Mouse (Mus musculus): ENCODE results near the gene Fam240a.
A peak's percentile ranks its signal among the peaks of the same experiment; 100 is the strongest.

The Fam240a gene

DNA sequence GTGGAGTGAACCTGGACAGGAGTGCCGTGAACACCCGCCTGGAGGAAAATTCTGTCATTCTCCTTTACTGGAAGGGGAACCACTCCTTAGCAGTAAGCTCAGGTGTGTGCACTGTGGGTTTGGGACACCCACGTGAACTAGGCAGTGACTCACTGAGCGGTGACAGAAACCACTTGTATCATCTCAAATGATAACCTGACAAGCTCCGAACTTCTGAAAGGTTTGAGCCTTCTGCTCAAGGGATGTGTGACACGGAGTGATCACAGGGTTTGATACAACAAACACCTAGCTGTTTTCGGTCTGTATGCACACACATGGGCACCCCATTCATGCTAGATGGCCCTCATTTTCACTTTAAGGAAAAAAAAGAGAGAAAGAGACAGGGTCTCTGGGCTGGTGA is at the start of gene Fam240a:
Gene Fam240a, minus strand, starts transcription at position 76 of the 400 bp plus-strand sequence.
- no peak for DNase-seq (ENCODE audit: low spot score)

DNA sequence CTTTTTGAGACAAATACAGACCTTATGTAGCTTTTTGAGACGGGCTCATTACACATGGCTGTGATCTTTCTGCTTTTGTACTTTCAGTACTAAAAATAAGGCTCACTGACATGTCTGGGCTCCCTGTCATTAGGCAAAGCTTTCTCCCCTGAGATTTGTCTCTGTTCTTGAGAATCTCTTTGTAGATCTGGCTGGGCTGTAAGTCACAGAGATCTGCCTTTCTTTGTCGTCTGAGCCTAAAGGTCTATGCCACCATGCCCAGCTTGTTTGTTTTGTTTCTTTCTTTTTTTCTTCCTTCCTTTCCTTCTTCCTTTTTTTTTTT is 49.2 kb upstream of the Fam240a start:
- DNase-seq (ENCODE audit: low spot score), result no peak

DNA sequence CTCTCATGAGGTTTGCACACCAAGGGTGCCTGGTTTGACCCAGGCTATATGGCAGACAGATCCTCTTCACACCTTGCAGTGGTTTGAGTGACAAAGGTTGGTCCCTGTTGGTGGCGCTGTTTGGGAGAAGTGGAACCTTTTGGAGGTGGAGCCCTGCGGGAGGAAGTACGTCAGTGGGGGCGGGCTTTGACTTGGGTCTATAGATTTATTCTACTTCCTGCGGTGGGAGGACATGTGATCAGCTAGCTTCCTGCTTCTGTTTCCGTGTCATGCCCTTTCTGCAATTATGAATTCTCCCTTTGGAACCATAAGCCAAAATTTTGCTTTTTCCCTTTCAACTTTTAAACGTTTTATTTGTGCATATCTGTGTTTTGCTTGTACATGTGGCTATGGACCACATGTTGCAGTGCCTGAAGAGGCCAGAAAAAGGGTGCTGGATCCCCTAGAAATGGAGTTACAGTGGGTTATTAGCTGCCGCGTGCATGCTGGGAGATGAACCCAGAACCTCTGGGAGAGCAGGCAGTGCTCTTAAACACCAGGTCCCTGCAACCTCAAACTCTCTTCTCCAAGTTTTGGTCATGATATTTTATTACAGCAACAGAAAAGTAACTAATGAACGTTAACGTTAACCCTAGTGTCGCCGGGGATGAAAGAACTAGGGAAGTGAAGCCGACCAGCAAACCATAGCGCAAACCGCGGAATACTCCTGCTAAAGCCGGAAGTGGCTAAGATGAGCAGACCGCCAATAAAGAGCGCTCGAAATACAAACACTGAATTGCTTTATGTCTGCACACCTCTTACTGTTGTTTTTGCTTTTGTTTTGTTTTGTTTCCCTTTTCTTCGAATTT is 48.6 kb upstream of the Fam240a start:
- no peak for DNase-seq (ENCODE audit: low spot score)

DNA sequence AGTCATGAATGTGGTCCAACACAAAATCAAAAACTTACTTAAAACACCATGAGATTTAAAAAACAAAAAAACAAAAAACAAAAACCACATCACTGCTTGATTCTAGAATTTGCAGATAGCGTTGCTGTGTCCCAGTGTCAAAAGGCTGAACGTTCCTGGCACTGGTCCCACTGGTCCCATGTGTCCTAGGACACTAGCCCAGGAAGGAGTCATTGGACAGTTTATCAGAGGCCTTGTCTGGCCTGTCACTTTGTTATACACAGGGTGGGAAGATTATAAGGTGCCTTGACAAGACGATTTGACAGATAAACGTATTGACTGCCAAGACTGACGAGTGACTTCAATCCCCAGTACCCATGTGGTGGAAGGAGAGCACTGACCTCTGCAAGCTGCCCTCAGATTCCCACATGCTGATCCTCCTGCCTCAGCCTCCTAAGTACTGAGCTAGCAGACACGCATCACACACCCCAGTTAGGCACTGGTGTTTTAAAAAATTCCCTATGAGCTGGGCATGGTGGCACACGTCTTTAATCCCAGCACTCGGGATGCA is 47.0 kb upstream of the Fam240a start:
- no peak for DNase-seq (ENCODE audit: low spot score)

DNA sequence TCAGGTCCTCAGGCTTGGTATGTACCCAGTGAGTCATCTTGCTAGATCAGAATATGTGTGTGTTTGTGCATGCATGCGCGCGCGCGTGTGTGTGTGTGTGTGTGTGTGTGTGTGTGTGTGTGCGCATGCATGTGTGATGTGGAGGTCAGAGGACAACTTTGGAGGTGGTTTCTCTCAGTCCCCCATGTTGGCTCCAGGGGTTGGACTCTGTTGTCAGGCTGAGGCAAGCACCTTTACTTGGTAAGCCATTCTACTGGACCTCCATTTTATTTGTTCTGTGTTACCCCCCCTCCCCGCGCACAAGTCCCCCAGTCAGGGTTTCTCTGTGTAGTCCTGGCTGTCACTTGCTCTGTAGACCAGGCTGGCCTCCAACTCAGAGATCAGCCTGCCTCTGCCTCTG is 44.7 kb upstream of the Fam240a start:
- DNase-seq (ENCODE audit: low spot score), result no peak

DNA sequence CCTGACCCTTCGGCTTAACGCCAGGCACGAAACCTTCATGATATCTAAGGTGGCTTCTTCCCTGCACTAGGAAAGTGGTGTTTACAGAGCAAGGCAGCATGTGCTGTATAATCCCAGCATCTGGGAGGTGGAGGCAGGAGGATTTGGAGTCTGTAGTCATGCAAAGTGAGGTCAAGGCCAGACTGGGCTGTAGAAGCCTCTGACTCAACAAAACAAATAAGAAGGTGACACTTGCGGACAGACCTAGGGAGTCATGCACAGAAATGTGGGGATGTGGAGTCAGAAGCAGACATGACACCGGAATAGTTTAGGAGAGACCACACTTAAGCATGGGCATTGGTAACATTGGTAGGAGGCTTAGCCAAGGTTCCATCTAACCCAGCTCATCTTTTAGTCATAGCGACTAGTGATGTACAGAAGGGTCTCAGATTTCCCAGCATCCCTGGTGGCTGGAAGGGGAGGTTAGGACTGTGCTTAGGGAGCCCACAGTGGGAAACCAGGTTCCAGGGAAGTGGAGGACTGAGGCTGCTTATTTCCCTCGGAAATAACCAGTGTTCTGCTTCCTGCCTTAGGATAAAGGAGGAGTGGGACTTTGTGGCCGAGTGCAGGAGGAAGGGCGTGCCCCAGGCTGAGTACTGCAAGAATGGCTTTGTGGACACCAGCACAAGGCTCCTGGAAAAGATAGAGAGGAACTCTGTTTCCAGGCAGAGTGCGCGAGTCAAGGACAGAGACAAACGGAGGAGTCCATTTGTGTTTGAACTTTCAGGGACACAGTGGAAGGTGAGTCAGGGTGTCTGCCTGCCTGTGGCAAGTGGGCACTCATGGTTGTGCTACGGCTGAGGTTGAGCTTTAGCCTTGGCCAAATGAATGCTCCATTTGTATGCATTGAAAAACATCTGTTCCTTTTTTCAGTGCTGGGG is 43.8 kb upstream of the Fam240a start:
- DNase-seq (ENCODE audit: low spot score), result no peak

DNA sequence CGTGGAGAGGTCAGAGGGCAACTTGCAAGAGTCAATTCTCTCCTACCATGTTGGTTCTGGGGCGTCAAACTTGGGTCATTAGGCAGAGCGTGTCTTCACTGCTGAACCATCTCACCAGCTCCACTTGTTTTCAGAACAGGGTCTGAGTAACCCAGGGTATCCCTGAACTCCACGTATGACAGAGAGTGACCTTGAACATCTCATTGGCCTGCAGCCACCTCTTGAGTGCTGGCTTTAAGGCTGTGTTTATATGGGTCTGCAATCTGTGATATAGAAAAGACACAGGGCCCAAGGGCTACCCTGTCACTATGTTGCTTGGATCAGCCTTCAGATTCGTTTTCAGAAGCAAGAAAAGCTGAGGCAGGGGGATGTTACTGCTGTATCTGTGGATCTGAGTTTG is 43.0 kb upstream of the Fam240a start:
- DNase-seq (ENCODE audit: low spot score), result no peak

DNA sequence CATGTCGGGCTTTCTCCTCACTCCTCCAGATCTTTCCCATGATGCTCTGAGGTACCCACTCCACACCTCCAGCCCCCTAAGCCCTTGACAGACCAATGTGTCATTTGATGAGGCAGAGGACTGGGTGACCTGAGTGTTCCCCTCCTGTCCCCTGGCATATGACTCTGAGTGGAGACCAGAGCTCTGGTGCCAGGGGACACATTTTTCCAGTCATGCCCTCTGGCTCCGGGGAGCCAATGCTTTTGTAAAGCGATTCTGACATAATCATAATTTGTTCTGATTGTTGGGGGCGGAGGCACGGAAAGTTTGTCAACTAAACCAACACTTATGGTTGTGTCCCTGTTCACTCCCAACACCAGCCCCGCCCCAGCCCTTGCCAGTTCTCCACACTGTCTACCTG is 39.3 kb upstream of the Fam240a start:
- DNase-seq (ENCODE audit: low spot score), result no peak

DNA sequence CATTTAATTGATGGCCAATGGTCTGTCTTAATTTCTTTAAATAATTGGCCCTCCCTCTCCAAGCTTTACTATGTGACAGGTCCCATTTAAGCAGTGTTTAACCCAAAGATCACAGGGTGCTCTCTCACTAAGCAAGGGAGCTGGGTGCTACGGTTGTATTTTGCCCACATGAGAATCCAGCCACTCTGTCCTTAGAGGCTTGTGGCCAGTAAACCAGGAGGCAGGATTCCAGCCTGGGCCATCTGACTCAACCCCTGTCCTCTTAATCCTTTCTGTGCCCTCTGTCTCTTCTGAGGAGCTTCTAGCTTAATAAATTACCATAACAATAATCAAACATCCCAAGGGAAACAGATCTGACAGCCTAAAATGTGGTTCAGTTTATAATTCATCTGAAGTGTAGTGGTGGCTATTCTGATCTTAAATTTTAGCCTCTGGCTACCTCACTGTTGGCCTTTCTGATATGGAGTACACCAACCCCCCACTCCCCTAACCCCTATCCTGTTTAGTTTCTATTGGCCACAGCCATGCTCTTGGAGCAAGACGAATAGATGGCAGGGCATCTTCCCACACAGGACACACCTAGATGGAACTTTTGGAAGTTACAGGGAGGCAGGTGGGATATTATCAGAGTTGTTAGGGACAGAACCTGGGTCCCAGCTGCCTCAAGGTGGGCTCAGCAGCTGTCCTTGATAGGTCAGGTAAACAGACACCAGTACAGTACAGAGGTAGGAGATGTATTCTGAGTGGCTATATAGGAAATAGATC is 38.2 kb upstream of the Fam240a start:
- DNase-seq (ENCODE audit: low spot score), result no peak

DNA sequence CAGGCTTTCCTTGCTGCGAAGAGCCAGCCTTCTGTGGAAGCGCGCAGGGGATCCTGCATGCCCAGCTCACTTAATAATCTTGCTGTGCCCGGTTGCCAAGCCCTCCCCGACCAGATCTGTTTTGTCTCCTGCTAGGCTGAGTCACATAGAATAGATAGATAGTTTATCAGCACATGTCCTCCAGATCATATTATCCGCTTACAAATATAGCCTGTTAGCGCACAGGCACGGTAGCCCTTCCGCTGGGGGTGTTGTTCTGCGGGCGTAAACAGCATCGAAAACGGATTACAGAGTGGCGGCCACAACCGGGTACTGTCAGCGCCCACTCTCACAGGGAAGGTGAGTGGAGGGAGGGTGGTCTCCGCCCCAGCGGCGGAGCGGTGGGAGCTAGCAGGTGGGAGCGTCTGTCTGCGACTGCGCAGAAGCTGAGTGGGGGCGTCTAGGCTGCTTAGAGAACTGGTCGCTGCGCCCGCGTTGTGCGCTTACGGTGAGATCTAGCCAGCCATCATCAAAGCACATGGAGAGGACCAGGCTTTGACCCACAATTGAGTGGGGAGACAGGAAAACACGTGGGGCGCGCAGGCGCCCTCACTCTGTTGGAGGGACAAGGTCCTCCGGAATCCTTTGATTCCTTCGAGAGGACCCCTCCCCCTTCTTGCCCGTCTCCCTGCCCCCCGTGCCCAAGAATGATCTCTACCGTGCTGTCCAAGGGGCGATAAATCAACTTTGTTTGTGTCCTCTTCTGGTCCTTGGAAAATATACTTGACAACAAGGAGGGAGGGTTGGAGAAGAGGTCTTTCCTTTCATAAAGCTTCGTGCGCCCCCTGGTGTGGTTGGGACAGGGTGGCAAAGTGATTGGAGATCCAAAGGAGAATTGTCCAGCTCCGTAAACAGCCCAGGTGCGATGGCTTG is 37.1 kb upstream of the Fam240a start:
- DNase-seq (ENCODE audit: low spot score), result peak; percentile 88

DNA sequence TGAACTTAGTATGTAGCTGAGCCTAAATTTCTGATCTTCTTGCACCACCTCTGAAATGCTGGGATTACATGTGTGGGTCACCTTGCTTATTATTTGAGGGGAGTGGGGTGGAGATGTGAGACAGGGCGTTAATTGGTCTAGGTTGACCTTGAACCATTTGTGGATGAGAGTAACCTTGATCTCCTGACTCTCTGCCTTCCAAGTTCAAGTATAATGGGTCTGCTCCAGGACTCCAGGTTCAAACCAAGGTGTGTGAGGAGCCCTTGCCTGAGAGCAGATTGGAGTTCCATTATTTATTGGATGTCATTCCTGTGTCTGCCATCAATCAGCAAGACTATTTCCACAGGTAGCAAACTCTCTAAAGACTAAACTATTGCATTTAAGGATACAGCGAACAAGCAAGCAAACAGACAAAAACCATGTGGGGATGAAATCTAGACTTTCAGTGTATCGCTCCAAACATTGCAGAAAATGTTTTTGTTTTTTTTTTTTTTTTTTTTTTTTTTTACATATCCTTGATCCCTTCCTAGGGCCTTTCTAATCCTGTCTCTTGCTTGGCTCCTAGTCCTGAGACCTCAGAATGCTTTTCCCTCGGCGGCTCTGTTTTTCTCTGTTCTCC is 36.4 kb upstream of the Fam240a start:
- peak; percentile 11 for DNase-seq (ENCODE audit: low spot score)

DNA sequence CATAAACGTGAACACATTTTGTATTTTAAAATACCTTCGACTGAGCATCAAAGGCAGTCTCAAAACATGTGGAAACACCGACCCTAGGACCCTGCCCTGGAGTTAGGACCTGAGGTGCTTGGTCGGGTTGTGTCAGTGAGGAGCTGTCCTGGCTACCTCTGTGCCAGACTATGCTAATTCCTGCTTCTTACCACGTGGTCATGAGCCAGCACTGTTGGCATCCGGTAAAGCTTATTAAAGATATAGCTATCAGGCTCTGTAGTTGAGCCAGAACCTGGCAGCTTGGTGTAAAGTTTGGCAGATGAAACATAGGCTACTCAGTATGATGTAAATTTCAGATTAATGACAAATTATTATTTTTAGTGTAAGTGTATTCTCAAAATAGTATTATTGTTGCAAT is 35.7 kb upstream of the Fam240a start:
- peak; percentile 10 for DNase-seq (ENCODE audit: low spot score)

DNA sequence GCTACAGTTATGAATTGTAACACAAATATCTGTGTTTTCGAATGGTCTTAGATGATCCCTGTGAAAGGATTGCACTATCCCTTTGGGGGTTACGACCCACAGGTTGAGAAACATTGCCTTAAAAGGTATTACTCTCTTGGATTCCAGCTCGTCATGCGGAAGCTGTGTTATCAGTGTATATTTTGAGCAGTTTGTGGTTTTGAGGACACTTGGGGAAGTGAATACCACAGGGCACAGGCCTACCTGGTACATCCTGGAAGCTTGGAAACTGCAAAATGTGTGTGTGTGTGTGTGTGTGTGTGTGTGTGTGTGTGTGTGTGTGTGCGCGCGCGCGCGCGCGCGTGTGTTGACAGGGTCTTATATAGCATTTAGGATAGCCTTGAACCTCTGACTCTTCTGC is 35.2 kb upstream of the Fam240a start:
- no peak for DNase-seq (ENCODE audit: low spot score)

DNA sequence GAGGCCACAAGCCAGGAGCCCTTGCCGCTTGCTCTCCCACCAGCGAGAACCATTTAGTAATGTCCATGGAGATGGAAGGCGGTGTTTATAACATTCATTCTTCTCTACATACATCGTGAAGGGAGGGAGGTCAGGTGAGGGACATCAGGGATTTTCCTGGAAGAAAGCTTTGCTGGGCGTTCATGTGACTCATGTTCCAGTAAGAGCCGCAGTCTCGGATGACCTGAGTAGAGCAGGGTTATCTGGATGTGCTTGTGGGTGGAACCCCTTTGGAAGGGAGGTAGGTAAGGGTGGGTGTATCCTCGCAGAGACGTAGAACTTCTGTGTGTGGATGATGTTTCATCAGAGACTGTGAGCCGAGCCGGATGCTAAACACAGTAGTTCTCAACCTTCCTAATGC is 34.7 kb upstream of the Fam240a start, which contains the start of gene Lrrc2:
Gene Lrrc2, plus strand, starts transcription at position 149 of the 400 bp plus-strand sequence.
- no peak for DNase-seq (ENCODE audit: low spot score)

DNA sequence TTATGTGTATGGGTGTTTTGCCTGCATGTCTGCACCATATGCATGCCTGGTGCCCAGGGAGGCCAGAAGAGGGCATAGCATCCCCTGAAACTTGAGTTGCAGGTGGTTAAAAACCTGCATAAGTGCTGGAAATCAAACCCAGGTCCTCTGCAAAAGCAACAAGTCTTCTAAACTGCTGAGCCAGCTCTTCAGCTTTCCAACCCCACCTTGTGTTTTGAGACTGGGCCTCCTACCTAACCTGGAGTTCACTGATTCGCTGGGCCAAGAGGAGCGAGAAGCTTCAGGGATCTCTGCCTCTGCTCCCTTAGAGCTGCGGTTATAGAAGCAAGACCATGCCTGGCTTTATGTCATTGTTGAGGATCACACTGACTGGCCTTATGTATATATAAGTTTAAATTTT is 33.4 kb upstream of the Fam240a start:
- DNase-seq (ENCODE audit: low spot score), result no peak

DNA sequence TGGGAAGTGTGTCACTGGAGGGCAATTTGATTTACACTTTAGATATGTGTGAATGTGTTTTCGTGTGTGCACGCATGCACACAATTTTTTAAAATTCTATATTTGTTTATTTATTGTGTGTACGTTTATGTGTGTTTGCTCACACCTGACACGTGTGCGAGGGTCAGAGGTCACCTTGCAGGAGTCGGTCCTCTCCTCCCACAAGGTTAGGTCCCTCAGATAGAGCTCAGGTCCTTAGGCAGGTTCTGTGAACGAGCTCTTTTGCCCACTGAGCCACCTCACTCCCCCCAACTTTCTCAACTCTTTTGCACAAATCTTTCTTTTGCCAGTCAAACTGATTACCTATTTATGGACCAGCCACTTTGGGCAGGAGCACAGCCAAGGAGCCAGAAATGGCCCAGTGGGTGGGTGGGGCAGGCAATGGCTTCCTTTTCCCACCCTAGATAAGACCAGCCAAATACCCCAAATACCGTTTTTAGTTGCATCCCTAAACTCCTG is 32.2 kb upstream of the Fam240a start:
- no peak for DNase-seq (ENCODE audit: low spot score)

DNA sequence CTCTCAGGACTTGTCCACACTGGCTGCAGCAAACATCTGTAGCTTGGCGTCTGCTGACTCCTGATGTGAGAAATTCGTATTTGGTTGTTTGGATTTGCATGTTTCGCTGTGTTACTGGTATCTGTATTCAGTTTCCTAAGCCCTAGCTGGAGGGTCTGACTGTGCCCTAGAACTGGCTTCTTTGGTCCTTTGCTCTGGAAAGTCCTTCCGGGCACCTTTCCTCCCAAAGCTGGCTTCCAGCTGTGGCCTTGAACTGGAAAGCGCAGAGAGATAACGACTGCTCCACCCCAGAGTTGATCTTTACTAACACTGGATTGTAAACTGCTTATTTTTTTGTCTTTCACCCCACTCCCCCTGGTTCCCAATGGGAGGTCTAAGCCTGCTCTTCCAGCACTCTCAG is 31.2 kb upstream of the Fam240a start:
- no peak for DNase-seq (ENCODE audit: low spot score)

DNA sequence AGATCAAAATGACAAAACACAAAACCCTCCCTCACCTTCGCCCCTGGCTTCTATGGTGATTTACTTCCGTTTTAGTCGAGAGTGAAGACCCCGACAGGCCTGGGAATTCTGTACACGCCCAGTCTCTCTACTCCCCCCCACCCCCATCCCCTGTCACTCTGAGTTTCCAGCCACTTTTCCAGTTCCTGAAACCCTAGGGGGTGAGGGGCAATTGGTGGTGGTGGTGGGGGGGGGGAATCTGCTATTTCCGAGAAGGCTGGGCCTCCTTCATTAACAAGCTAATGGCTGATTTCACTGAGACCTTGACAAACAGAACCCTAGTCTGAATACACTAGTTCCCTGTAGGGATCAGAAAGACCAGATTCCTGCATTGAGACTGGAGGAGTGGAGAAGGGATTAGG is 30.6 kb upstream of the Fam240a start:
- no peak for DNase-seq (ENCODE audit: low spot score)

DNA sequence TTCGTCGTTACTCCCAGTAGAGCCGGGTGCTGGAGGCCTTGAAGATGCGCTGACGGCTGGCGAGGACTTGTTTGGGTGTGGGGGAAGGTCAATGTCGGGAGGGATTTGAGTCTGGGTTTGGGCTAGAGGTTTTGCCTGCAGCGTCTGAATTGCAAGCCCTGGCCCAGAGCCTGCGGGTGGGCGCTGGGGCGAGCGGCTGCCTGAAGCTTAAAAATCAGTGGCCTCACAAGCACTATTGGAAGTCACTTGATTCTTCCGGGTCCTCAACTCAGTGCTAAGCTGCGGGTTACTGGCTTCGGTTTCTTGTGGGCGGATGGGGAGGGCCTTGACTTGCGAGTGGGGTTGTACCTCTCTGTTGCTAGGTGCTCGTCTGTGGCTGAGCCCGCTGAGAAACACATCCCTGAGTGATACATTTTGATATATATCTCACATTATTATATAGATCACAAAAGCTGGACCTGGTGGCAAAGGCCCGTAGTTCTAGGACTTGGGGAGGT is 29.9 kb upstream of the Fam240a start:
- DNase-seq (ENCODE audit: low spot score), result no peak

DNA sequence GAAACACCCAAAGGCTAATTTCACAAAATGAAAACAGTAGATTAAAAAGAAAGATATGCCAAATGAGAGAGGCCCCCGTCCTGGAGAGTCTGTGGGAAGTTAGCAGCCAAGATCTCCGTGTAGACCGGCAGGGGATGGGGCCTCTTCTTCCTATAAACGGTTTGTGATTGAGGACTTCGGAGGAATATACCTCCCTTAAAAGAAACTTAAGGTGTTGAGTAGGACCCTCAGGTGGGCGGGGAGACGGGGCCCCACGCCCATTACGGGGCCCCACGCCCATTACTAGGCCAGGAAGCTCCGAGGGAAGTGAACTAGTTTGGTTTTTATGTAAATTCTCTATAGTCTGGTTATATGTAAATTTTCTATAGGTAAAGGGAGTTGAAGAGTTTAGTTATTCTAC is 29.3 kb upstream of the Fam240a start, which contains the start of gene Tdgf1:
Gene Tdgf1, minus strand, starts transcription at position 233 of the 400 bp plus-strand sequence.
- DNase-seq (ENCODE audit: low spot score), result no peak
